Mouse (Mus musculus) lung, adult 2 months (tissue): Measurements from ENCODE around the gene Lrrc3c.
"Not testable (repeated sequence)": the region's sequence is repeated elsewhere in the genome, so short reads cannot be mapped to it uniquely, and the experiment has no call there.

ENCODE experiments used
- CTCF ChIP-seq: fragments of 200-500 bp; IDR thresholded peaks from 2 replicates; pipeline ENCODE4 v1.5.1; 2011; ENCODE audit warnings: mild to moderate bottlenecking, low read length, control low read depth; ENCODE audit not compliant: insufficient read depth
- POLR2A ChIP-seq: fragments of 200-500 bp; IDR thresholded peaks from 2 replicates; pipeline ENCODE4 v1.6.1; 2011; ENCODE audit warnings: low read depth, mild to moderate bottlenecking, control low read depth, low read length, borderline replicate concordance; ENCODE audit errors: extremely low read depth

GRCm38 (mm10) chr11:98635312-98635970, 37.4 kb downstream of the Lrrc3c start:
- not testable (repeated sequence) for TF ChIP-seq CTCF, POLR2A
